Mouse (Mus musculus): Measurements from ENCODE around the gene Wwox.

The Wwox gene

GRCm38 (mm10) chr8:114600196-114600595, 160.7 kb downstream of the Wwox start:
- no peak for DNase-seq (ENCODE audit: low read depth, low spot score)

DNA sequence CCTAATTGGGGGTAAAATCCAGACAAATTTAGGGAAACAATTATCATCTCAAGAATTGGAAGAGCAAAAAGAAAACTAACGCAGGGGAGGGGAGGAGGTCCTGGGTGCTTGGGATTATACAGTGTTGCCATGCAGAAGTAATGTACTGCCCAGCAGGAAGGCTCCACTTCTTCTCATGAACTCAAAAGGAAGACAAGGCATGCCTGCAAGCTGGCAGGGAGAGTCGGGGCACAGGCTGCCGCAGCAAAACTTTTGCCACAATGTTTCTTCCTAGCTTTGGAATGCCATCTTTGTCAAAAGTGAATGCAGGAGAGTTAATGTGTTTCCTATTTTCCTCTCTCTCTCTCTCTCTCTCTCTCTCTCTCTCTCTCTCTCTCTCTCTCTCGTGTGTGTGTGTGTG, 163.6 kb downstream of the Wwox start:
- no peak for DNase-seq (ENCODE audit: low read depth, low spot score)

DNA sequence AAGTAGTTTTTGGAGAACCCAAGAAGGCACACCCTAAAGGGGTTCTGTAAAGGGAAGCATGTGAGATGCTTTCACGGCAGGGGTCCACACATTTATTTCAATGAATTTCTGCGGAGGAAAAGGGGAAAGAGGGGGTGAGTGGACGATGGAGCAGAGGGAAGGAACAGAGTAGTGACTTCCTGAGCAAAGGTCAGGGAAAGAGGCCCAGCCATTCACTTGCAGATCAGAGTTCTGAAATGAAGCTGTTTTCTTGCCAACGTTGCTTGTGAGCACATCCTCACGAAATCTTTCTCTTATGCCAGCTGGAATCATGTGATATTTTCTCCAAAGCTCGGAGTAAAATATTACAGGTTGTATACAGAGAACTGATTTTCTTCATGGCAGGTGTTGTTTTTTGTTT, 164.1 kb downstream of the Wwox start:
- no peak for DNase-seq (ENCODE audit: low read depth, low spot score)

DNA sequence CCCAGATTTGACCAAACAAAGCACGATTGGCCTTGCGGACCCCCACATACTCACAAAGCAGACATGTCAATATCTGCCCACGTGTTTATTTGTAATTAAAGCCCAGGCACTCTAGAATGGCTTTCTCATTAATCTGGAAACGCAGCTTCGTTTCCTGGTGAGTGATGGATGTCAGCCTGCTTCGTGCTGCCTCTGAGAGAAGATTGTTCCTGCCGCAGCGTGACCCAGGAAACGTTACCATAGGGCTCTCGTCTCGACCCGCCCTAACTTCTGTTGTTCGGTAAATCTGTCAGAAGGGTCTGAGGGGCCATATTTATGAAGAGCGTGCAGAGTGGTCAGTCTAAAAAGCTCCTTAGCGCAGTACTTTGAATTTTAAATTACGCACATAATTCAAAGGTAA, 164.9 kb downstream of the Wwox start:
- no peak for DNase-seq (ENCODE audit: low read depth, low spot score)

- no peak for DNase-seq (ENCODE audit: low read depth, low spot score)
Measured at GRCm38 (mm10) chr8:114605651-114606050, 166.2 kb downstream of the Wwox start.

- DNase-seq (ENCODE audit: low read depth, low spot score): no peak
Measured at GRCm38 (mm10) chr8:114609330-114609729, 169.9 kb downstream of the Wwox start.

GRCm38 (mm10) chr8:114611075-114611474, 171.6 kb downstream of the Wwox start:
- no peak for DNase-seq (ENCODE audit: low read depth, low spot score)

DNA sequence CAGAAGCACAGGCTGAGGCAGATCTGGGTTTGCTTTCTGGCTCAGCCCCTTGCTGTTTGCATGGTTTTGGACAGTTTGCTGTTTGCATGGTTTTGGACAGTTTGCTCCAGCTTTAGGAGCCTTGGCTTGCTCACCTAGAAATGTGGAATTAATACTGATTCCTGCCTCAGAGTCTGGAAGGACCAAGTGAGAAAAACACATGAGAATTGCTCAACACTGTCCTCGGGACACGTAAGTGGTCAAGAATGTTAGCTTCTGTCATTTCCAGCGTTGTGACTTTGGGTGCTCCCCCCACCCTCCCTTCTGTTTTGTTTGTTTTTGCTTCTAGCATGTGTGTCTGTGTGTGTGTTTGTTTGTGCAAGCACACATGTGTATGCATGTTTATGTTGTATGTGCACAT, 172.6 kb downstream of the Wwox start:
- no peak for DNase-seq (ENCODE audit: low read depth, low spot score)

- no peak for DNase-seq (ENCODE audit: low read depth, low spot score)
Measured at GRCm38 (mm10) chr8:114615413-114615812, 176.0 kb downstream of the Wwox start.

GRCm38 (mm10) chr8:114615908-114616307, 176.5 kb downstream of the Wwox start:
- DNase-seq (ENCODE audit: low read depth, low spot score): no peak

DNA sequence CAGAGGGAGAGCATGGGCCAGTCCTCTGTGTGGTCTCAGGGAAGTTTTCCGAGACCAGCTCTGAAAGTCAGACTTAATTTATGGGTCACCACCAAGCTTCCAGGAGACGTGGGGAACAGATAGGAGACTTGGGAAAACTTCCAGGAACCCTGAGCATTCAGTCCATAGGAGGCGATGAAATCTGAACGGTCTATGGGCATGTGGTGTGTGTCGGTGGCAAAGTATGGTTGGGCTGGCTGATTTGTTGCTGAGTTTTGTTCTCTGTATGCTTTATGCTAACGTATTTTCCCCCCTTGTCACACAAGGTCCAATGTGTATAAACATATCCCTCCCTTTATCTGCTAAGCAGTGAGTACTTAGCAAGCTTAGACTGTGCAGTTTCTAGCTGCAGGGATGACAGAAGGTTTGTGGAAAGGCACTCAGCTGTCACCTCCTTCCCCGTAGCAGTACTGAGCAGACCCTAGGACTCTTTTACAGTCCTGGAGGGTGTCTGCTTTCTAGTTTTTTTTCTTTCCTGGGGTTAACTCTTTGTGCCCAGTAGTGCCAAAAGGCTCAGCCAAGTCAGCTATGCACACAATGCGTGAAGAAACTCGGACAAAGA, 179.6 kb downstream of the Wwox start:
- no peak for DNase-seq (ENCODE audit: low read depth, low spot score)

- no peak for DNase-seq (ENCODE audit: low read depth, low spot score)
Measured at GRCm38 (mm10) chr8:114625402-114625801, 185.9 kb downstream of the Wwox start.

DNA sequence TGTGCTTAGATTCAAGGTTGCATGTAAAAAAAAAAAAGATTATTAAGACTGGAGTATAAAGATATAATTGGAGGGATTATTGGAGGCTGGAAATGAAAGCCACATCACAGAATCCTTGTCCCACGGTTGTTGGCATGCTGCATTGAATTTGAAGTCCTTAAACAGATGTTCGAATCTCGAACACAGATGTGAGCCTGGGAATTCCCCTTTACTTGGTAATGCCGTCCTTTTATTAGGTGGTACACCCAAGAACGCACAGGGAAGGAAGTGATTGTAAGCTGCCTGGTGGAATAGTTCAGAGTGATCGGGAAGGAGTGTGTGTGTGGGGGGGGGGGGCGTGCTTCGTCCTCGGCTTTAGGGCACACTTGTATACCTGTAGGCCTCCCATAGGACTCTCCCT, 187.4 kb downstream of the Wwox start:
- DNase-seq (ENCODE audit: low read depth, low spot score): no peak

DNA sequence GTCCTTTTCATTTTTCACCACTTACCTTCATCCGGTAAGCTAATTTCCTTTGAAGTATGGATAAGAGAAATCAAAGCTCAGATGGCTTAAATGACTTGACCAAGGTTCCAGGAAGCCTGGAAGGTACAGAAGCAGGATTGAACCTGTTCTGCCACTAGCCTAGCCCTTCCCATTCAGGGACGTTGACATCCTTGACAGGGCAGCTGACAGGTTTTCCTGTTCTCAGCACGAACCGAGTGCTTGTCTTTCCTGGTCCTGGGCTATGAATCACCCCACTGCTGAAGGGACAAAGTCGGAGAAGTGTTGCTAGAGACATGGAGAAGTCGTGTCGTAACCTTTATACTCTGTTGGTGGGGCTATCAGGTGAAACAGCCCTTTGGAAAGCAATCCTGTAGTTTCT, 190.3 kb downstream of the Wwox start:
- DNase-seq (ENCODE audit: low read depth, low spot score): no peak

GRCm38 (mm10) chr8:114631087-114631486, 191.6 kb downstream of the Wwox start:
- DNase-seq (ENCODE audit: low read depth, low spot score): no peak

- DNase-seq (ENCODE audit: low read depth, low spot score): peak; percentile 28
Measured at GRCm38 (mm10) chr8:114634151-114634550, 194.7 kb downstream of the Wwox start.

GRCm38 (mm10) chr8:114634669-114635410, 195.4 kb downstream of the Wwox start:
- DNase-seq (ENCODE audit: low read depth, low spot score): peak; percentile 28

- DNase-seq (ENCODE audit: low read depth, low spot score): no peak
Measured at GRCm38 (mm10) chr8:114636376-114636775, 196.9 kb downstream of the Wwox start.

DNA sequence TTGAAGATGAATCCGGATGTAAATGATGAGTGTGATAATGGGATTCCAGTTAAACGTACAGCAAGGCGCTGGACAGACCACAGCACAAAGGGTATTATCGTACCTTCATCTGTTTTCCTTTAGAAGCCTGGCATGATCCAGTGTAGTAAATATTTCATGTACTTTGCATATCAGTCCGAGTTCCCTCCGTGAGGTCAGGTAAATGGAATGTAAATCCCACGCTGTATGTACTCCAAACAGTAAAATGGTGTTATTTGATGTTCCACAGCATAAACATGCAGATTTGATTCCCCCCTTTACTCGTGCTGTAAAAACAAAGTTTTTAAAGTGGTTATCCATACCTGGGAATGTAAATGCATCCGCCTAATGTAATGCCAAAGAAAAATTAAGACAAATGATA, 202.4 kb downstream of the Wwox start:
- no peak for DNase-seq (ENCODE audit: low read depth, low spot score)

DNA sequence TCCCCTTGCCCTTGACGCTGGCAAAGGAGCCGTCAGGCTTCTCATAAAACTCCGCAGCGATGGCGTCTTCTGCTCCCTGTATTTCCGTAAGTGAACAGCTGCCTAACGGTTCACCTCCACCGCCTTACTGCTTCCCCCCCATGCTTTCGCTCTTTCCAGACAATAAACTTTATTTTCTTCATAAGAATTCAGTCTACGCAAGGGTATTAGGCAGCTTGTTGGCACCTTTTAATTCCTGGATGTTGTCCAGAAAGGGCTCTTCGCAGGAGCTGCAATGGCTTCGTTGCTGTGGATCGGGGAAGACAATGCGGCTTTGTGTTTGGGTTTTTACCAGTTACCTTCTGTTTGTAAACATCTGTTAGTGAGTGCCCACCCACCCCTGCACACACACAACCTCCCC, 211.3 kb downstream of the Wwox start:
- DNase-seq (ENCODE audit: low read depth, low spot score): no peak

DNA sequence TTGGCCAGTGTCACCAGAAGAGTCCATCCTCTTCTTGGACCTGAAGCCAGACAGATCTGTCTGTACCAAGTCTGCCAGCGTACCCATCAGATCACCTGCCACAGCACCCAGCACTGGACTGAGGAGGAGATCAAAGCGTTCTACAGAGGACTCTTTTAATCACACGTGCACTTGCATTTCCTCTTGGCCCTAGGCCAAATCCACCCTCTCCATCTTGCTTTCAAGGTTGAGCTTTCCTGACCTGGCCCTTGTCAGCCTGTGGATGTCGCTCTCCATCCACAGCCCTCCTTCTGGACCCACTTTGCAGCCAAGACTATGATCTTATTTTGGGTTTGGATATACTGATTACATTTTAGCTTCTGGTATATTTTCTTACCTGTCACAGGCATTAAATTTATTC, 218.3 kb downstream of the Wwox start:
- no peak for DNase-seq (ENCODE audit: low read depth, low spot score)

DNA sequence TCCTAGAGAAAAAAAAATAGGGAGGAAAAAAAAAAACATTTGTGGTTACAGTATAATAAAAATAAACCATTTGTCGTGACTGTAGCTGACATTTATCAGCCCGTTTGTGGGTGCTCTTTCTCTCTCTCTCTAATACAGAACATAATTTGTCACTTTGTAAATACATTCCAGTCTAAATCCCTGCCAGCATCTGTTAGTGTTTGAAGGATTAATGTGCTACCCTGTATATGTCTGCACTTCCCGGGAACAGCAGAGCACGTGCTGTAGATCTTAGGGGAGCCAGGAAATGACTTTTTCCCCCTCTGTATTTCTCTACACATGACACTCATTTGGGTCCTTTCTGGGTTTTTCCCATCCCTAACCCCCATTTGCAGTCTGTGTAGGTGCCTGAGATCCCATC, 219.0 kb downstream of the Wwox start:
- no peak for DNase-seq (ENCODE audit: low read depth, low spot score)

DNA sequence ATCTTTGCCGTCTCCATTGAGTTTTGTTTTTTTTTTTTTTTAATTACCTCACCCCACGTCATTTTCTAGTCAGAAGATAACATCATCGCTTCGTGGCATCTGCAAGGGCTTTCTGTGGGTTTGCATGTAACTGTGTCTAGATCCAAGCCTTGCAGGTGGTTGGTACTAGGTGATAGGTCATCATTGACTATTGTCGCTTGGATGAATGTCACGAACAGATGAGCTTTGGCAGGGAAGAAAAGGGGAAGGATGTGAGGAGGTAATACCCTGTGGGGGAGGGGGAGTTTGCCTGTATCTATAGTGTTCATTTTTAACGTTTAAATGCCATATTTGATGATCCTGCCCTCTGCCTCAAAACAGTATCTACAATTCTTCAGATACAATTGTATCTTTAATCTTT, 223.6 kb downstream of the Wwox start:
- DNase-seq (ENCODE audit: low read depth, low spot score): no peak

DNA sequence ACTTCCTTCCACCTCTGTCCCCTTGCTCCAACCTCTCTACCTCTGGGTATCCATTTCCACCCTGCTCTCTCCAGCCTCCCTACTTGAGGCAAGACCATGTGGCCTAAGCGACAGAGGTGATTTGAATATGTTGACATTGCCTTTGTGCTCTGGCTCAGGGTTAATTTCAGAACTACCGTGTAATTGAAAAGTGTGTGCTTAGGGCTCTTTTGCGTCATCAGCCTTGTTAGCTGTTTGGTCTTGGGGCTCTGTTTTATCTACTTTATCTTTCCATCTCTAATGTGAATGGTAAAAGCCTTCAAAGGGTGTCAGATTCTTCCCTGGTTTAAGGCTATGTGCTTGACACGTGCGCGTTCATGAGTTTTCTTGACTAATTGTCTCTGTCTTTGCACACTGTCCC, 226.1 kb downstream of the Wwox start:
- no peak for DNase-seq (ENCODE audit: low read depth, low spot score)

All from WW6 (cell line).